Mouse (Mus musculus) CD4-positive, CD25-positive, alpha-beta regulatory T cell, adult 9 weeks (primary cell): ENCODE measurements around the gene Vmn1r35. TPM values are rescaled to one million over a fixed set of nuclear protein-coding genes. Genes with fewer than 3 reads are reported as not detected.

Experiments
- polyA plus RNA-seq: library from polyadenylated mRNA; unstranded; fragments of 100-300 nt; shearing (Covaris generic); gene quantifications from one replicate; pipeline ENCODE4 v1.2.1, GENCODE M21; 2017

Vmn1r35 gene
- not detected for polyA plus RNA-seq

DNA sequence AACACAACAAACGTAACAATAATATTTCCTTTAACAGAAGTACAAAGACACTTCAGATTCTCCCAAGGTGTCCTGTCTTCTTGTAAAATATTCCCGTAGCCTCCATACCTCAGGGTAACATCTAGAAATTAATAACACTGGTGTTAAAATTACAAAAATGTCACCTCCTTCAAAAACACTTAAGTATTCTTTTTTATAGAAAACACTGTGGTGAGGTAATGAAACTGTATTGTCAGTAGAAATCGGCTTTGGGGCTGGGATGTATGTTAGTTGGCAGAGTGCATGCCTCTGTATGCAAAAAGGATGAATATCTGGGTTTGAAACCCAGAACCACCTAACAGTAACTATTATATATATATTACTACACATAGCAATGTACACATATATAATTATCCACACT lies at the start of gene Vmn1r35:
Gene Vmn1r35, minus strand, starts transcription at position 101 of the 400 bp plus-strand sequence.

GRCm38 (mm10) chr6:66729082-66729481 lies 43.4 kb upstream of the Vmn1r35 start, which contains the start of gene Vmn1r37:
Gene Vmn1r37, plus strand, starts transcription at chr6:66729382.

DNA sequence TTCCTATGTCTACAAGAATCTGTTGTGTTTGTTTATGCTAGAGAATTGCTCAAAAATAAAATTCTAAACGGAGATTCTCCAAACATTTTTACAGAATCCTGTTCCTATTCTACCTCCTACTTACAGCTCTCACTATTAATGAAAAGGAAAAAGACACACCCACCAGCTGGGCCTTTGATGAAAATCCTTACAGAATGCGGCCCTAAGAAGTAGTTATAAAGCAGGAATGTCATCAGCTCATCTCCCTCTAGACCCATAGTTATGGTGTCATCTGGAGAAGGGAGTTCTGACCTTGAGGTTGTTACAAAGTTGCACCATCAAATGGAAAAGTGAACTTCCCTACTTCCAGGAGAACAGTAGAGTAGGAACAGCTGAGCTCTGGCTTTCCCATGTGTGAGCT lies 33.4 kb upstream of the Vmn1r35 start, which contains the start of gene Vmn1r36:
Gene Vmn1r36, minus strand, starts transcription at position 101 of the 400 bp plus-strand sequence.

GRCm38 (mm10) chr6:66643779-66644178 lies 41.9 kb downstream of the Vmn1r35 start, which contains the start of gene Vmn1r34:
Gene Vmn1r34, minus strand, starts transcription at chr6:66643879.

Other genes with a start within 250 kb of the Vmn1r35 start
- gene Mad2l1, start 150.5 kb downstream of the Vmn1r35 start, polyA plus RNA-seq, result 24.3 TPM
- not detected for gene Vmn1r32, start 125.8 kb downstream of the Vmn1r35 start, polyA plus RNA-seq
- not detected for gene Vmn1r33, start 67.6 kb downstream of the Vmn1r35 start, polyA plus RNA-seq
- gene Vmn1r34, start 42.0 kb downstream of the Vmn1r35 start, polyA plus RNA-seq, result not detected
- gene Vmn1r36, start 33.3 kb upstream of the Vmn1r35 start, polyA plus RNA-seq, result not detected
- not detected for gene Vmn1r37, start 43.5 kb upstream of the Vmn1r35 start, polyA plus RNA-seq
- 0.07 TPM for gene Vmn1r38, start 96.7 kb upstream of the Vmn1r35 start, polyA plus RNA-seq
- gene Vmn1r39, start 124.7 kb upstream of the Vmn1r35 start, polyA plus RNA-seq, result not detected
- 23.2 TPM for gene Gng12, start 210.5 kb upstream of the Vmn1r35 start, polyA plus RNA-seq